Mouse (Mus musculus): ENCODE results near the gene Pde6b.

DNA sequence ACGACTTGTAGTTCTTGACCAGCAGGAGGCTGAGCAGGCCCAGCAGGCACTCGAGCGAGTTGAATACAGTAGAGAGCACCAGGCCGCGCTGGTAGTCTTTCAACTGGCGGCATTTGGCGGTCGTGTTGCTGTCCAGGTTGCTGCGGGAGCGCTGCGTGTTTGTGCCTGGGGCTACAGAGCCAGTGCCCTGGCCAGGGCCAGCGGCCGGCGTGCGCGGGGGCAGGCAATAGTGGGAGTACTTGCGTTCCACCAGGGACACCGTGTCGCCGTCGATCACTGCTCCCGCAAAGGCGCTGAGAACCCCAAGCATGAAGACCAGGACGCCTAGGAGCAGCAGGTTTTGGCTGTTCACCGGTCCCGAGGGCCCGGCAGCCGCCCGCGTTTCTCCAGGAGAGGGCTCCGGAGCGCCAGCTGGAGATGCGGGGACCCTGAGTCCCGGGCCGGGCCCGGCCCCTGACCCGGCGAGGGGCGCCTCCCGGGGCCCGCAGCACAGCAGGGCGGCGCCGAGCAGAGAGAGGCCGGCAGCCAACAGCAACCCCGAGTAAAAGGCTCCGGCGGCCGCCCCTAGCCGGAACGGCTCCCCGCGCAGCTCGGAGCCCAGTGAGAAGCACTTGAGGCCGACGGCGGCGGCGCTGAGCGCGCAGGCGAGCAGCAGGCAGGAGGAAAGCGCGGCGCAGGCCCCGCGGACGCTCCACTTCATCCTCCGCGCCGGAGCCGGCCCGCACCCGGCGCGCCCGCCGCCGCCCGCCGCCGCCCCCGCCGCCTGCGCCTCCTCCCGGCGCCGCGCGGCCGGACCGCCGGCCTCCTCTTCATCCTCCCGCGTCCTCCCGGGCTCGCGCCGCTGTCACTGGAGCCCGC is 21.0 kb upstream of the Pde6b start:
- TF ChIP-seq POLR2A (IDR thresholded peaks at IDR 0.05; ENCODE audit: borderline replicate concordance, low read depth, low read length): no peak
- TF ChIP-seq CTCF (IDR thresholded peaks at IDR 0.05; ENCODE audit: low read depth, low read length): no peak

All from bone marrow macrophage, adult 2 months (primary cell).